Mouse (Mus musculus) limb, embryonic 10.5 days (tissue): ENCODE measurements around the gene Ocln. TPM values are rescaled to one million over a fixed set of nuclear protein-coding genes. Genes with fewer than 3 reads are reported as not detected.
A peak's percentile ranks its signal among the peaks of the same experiment; 100 is the strongest.

Source experiments
- DNase-seq: peaks from one replicate; pipeline ENCODE4 v3.0.0-alpha.2; 2017; ENCODE audit warnings: low spot score
- H3K27ac ChIP-seq: fragments of 300-500 bp; sonication (generic); 2 replicates; pipeline ENCODE4 v1.5.1; 2016; ENCODE audit warnings: mild to moderate bottlenecking
- H3K27me3 ChIP-seq: fragments of 300-500 bp; sonication (generic); 2 replicates; pipeline ENCODE4 v1.6.1; 2016; ENCODE audit warnings: low read depth, mild to moderate bottlenecking; ENCODE audit not compliant: poor library complexity, severe bottlenecking
- H3K36me3 ChIP-seq: fragments of 300-500 bp; sonication (generic); 2 replicates; pipeline ENCODE4 v1.6.1; 2016; ENCODE audit warnings: mild to moderate bottlenecking, moderate library complexity
- H3K4me1 ChIP-seq: fragments of 300-500 bp; sonication (generic); 2 replicates; pipeline ENCODE4 v1.6.1; 2016
- H3K4me3 ChIP-seq: fragments of 300-500 bp; sonication (generic); 2 replicates; pipeline ENCODE4 v1.5.1; 2016; ENCODE audit warnings: mild to moderate bottlenecking, moderate library complexity
- H3K9me3 ChIP-seq: fragments of 300-500 bp; sonication (generic); replicated peaks from 2 replicates; pipeline ENCODE4 v1.6.1; 2016; ENCODE audit warnings: mild to moderate bottlenecking
- WGBS: fragments of 180-500 bp; shearing (Covaris S2); methylation state at CpG from one replicate; pipeline ENCODE4 v1.1.7; 2016; 5-methylcytosine and 5-hydroxymethylcytosine counted together
- polyA plus RNA-seq: library from polyadenylated mRNA; unstranded; fragments of >200 nt; fragmentation: Nextera tagmentation; extraction: Ambion mirVana; gene quantifications from 2 replicates; pipeline ENCODE4 v1.2.1, GENCODE M21; 2016

Gene Ocln
- polyA plus RNA-seq, 1 experiment from 2014 or later: 1.8 TPM

- Histone ChIP-seq H3K27ac (no peak overlapping the region), H3K27me3 (no peaks in the 10 kb centered on the region), H3K4me3 (no peak overlapping the region), H3K36me3 (no peaks in the 10 kb centered on the region), H3K4me1 (peaks cover 14% of the 10 kb centered on the region), H3K9me3 (no peaks in the 10 kb centered on the region)
- 75% methylated on average over 6 of the region's 6 CpGs for WGBS
- DNase-seq: no peak
These were observed 25.9 kb downstream of the Ocln start for GRCm38 (mm10) chr13:100526649-100527038.

DNA sequence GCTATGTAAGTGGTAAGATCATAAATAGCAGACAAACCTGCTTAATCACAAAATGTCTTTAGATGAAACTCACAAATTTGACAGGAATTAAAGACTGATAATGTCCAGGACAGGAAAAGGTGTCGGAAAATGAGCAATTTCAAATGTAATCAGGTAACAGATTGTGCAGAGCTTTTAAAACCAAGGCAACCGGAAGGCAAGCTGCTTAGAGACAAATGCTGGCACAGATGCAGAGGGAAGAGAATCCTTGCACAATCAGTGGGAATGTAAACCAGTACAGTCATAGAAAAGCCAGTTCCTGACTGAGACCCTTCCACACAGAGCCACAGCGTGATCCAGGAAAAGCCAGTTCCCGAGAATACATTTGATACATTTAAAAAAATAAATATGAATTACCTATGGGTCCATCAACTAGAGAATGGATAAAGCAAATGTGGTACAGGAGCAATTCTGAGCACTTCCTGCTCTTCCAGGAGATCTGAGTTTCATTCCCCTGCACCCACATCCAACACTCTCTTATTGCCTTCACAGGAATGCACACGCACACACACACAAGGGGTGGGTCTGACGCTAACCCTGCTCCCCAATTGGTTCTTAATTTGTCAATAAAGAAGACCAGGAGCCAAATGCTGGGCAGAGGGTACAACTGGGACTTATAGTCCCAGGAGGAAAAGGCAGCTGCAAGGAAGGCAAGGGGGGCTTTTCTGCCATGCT is 26.4 kb downstream of the Ocln start:
- Histone ChIP-seq H3K9me3 (no peaks in the 10 kb centered on the region), H3K27me3 (no peaks in the 10 kb centered on the region), H3K27ac (no peak overlapping the region), H3K36me3 (no peaks in the 10 kb centered on the region), H3K4me3 (no peak overlapping the region), H3K4me1 (peaks cover 14% of the 10 kb centered on the region)
- no peak for DNase-seq
- WGBS: 82% methylated on average over 6 of the region's 6 CpGs

DNA sequence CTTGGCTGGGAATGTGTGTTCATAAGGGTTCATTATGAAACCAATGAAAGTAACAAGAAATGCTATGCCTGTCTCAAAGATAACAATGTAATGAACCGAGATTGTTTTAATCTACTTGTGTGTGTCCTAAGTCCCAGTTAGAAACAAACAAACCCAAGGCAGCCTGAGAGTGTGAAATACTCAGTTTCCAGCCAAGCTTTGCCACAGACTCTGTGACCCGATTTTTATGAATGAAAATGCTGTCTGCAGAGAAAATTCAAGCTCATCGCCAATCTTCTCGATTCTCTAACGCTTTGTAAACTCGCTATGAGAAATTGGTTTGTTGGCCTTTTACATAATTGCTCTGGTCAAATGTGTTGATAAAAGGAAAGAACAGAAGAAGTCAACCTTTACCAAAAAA is 27.6 kb downstream of the Ocln start:
- Histone ChIP-seq H3K27me3 (no peaks in the 10 kb centered on the region), H3K9me3 (no peaks in the 10 kb centered on the region), H3K27ac (no peak overlapping the region), H3K36me3 (no peaks in the 10 kb centered on the region), H3K4me3 (no peak overlapping the region), H3K4me1 (peaks cover 14% of the 10 kb centered on the region)
- no peak for DNase-seq
- WGBS: 94% methylated on average over 6 of the region's 6 CpGs

DNA sequence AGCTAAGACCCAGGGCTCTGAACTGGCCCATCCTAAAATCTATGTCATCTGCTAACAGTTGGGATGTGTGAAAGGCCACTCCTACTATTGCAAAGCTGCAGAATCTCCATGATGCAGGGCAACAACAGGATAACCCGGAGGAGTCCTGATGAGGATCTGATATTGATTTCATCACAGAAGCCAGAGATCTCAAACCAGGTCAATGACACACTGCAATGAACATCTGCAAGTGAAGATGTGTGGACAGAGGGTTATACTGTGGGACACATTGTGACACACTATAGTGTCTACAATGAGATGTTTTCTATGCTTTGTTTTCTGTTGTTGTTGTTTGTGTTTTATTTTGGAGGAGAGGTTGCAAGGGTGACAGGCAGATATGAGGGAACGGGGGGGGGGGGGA is 28.8 kb downstream of the Ocln start:
- Histone ChIP-seq H3K27ac (no peak overlapping the region), H3K4me3 (no peak overlapping the region), H3K9me3 (no peaks in the 10 kb centered on the region), H3K27me3 (no peaks in the 10 kb centered on the region), H3K4me1 (peaks cover 14% of the 10 kb centered on the region), H3K36me3 (no peaks in the 10 kb centered on the region)
- DNase-seq: no peak
- WGBS: 89% methylated on average over 2 of the region's 2 CpGs

GRCm38 (mm10) chr13:100521724-100522591 is 30.6 kb downstream of the Ocln start:
- Histone ChIP-seq H3K36me3 (no peaks in the 10 kb centered on the region), H3K4me3 (no peak overlapping the region), H3K9me3 (no peaks in the 10 kb centered on the region), H3K27me3 (no peaks in the 10 kb centered on the region), H3K4me1 (peaks cover 16% of the 10 kb centered on the region), H3K27ac (no peak overlapping the region)
- DNase-seq: no peak
- 94% methylated on average over 9 of the region's 9 CpGs for WGBS

GRCm38 (mm10) chr13:100519162-100519561 is 33.4 kb downstream of the Ocln start:
- Histone ChIP-seq H3K27ac (no peak overlapping the region), H3K9me3 (no peaks in the 10 kb centered on the region), H3K27me3 (no peaks in the 10 kb centered on the region), H3K4me3 (no peak overlapping the region), H3K4me1 (peaks cover 20% of the 10 kb centered on the region), H3K36me3 (no peaks in the 10 kb centered on the region)
- WGBS: 69% methylated on average over 2 of the region's 2 CpGs
- no peak for DNase-seq

DNA sequence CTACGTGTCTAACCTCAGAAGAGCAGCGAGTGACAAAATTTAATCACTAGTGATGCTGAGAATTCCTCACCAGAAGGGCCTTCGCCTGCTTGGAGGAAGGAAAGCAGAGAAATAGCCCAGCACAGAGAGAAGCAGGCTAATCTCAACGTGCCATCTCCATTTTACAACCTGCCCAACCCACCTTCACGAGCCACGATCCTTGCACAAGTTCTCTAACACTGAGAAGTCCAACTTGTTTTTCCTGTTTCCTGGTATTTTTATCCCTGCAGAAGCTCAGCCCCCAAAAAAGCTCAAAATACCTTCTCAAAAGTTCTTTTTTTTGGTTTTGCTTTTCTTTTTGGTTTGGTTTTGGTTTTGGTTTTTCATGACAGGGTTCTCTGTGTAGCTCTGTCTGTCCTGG is 34.3 kb downstream of the Ocln start:
- Histone ChIP-seq H3K27me3 (no peaks in the 10 kb centered on the region), H3K9me3 (no peaks in the 10 kb centered on the region), H3K36me3 (no peaks in the 10 kb centered on the region), H3K4me1 (peaks cover 18% of the 10 kb centered on the region), H3K4me3 (no peak overlapping the region), H3K27ac (no peak overlapping the region)
- 66% methylated on average over 6 of the region's 6 CpGs for WGBS
- DNase-seq: no peak

DNA sequence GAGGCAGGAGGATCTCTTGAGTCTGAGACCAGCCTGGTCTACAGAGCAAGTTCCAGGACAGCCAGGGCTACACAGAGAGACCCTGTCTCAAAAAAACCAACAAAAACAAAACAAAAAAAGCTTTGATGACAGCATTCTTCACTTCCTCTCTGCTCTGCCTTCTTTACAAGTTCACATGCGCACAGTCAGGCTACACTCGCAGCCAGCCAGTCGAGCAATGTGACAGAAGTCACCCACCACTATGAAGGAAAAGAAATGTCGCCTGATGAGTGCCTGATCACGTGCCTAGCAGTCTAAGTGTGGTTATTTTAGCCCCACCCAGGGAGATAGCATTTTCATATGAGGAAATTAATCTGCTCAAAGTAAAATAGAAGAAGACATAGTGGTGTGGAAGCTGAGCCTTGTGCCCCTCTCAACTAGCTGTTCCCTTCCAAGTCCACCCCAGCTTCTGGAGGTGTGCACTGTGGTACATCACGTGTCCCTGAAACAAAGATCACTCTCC is 34.8 kb downstream of the Ocln start:
- no peak for DNase-seq
- Histone ChIP-seq H3K36me3 (no peaks in the 10 kb centered on the region), H3K4me3 (no peak overlapping the region), H3K9me3 (no peaks in the 10 kb centered on the region), H3K27ac (no peak overlapping the region), H3K27me3 (no peaks in the 10 kb centered on the region), H3K4me1 (peaks cover 13% of the 10 kb centered on the region)
- WGBS: 89% methylated on average over 6 of the region's 6 CpGs

DNA sequence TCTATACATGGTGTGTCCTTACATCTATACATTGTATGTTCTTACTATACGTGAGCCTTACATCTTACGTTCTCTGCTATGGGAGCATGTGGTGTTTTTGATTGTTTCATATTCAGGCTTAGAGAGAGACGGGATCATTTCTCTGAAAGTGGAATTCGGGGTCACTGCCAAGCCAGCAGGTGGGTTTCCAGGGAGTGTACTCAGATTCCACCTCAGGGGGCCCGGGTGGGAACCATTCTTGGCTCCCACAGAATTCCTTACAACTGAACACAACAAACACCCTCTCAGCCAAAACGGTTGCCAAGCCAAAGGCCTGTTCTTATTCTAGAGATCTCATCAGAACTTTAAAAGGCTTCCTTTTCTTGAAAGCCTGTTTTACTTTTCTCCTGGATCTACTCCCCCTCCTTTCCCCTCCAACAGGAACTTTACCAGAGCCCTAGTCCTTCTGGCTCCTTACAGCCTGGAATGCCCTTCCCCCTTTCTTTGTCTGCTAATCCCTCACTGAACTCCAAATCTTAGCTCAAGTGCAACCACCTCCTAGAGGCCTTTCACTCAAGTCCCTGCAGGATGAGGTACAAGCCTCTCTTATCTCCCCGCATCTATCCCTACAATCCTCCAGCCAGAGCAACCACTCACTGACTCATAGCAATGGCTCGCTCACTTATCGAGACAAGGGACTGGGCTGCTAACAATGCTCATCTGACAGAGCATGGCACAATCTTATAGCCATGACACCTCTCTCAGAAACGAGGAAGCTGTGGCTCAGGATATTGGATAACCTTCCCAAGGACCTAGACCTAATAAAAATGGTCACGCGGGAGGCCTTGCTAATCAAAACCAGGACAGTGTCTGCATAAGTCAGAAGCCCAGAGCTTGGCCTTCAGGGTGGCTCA is 36.1 kb downstream of the Ocln start:
- DNase-seq: peak; percentile 38
- WGBS: 58% methylated on average over 12 of the region's 12 CpGs
- peaks cover 13% of the 10 kb centered on the region for H3K4me1 ChIP-seq
- no peaks in the 10 kb centered on the region for H3K36me3 ChIP-seq
- peak overlapping the region; percentile 81 for H3K27ac ChIP-seq
- H3K9me3 ChIP-seq: no peaks in the 10 kb centered on the region
- no peaks in the 10 kb centered on the region for H3K27me3 ChIP-seq
- H3K4me3 ChIP-seq: no peak overlapping the region

DNA sequence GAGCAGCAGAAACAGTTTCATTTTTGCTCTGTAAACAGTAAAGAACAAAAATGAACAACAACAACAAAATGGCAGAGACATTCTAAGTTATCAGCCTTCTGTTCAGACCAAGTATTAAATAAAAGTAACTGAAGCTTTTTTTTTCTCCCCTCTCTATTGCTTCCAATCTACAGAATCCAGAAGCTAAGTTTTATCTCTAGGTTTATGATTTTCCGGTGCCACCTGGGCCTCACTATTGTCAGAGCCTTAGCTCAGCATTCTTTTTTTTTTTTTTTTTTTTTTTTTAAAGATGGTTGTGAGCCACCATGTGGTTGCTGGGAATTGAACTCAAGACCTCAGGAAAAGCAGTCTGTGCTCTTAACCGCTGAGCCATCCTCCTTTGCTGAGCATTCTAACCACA is 39.7 kb downstream of the Ocln start:
- H3K4me1 ChIP-seq: peaks cover 13% of the 10 kb centered on the region
- H3K27ac ChIP-seq: no peak overlapping the region
- 98% methylated on average over 2 of the region's 2 CpGs for WGBS
- no peaks in the 10 kb centered on the region for H3K36me3 ChIP-seq
- no peaks in the 10 kb centered on the region for H3K27me3 ChIP-seq
- H3K9me3 ChIP-seq: no peaks in the 10 kb centered on the region
- H3K4me3 ChIP-seq: no peak overlapping the region
- no peak for DNase-seq

GRCm38 (mm10) chr13:100511860-100512364 is 40.6 kb downstream of the Ocln start:
- H3K27me3 ChIP-seq: no peaks in the 10 kb centered on the region
- no peak overlapping the region for H3K4me3 ChIP-seq
- H3K4me1 ChIP-seq: peaks cover 10% of the 10 kb centered on the region
- H3K27ac ChIP-seq: no peak overlapping the region
- 83% methylated on average over 4 of the region's 4 CpGs for WGBS
- no peak for DNase-seq
- H3K36me3 ChIP-seq: no peaks in the 10 kb centered on the region
- no peaks in the 10 kb centered on the region for H3K9me3 ChIP-seq

GRCm38 (mm10) chr13:100511146-100511859 is 41.2 kb downstream of the Ocln start:
- no peaks in the 10 kb centered on the region for H3K9me3 ChIP-seq
- no peaks in the 10 kb centered on the region for H3K27me3 ChIP-seq
- 83% methylated on average over 7 of the region's 7 CpGs for WGBS

More at GRCm38 (mm10) chr13:100511146-100511859, 41.2 kb downstream of the Ocln start:
- peaks cover 4% of the 10 kb centered on the region for H3K4me1 ChIP-seq
- no peak for DNase-seq
- H3K4me3 ChIP-seq: no peak overlapping the region
- no peaks in the 10 kb centered on the region for H3K36me3 ChIP-seq
- no peak overlapping the region for H3K27ac ChIP-seq
